Mouse (Mus musculus) erythroblast, embryonic 14.5 days (primary cell): Measurements from ENCODE around the gene Zmym3. TPM values are rescaled to one million over a fixed set of nuclear protein-coding genes. Genes with fewer than 3 reads are reported as not detected.

ENCODE experiments used
- H3K27me3 ChIP-seq: 2 replicates; pipeline ENCODE4 v1.6.1; 2012; ENCODE audit warnings: inconsistent platforms; ENCODE audit not compliant: control insufficient read depth
- H3K36me3 ChIP-seq: 2 replicates; pipeline ENCODE4 v1.6.1; 2012; ENCODE audit warnings: mild to moderate bottlenecking, inconsistent platforms; ENCODE audit not compliant: control insufficient read depth
- H3K4me1 ChIP-seq: 2 replicates; pipeline ENCODE4 v1.6.1; 2012; ENCODE audit warnings: inconsistent platforms; ENCODE audit not compliant: control insufficient read depth
- H3K4me3 ChIP-seq: replicated peaks from 2 replicates; pipeline ENCODE3; 2012; ENCODE audit warnings: moderate library complexity, mild to moderate bottlenecking, inconsistent platforms
- H3K9me3 ChIP-seq: 2 replicates; pipeline ENCODE4 v1.6.1; 2012; ENCODE audit warnings: low read length, inconsistent platforms, mixed read lengths; ENCODE audit not compliant: control insufficient read depth
- GATA1 ChIP-seq: IDR thresholded peaks from 2 replicates; pipeline ENCODE4 v1.6.1; 2012; ENCODE audit warnings: low read length, inconsistent platforms, mixed read lengths
- TAL1 ChIP-seq: IDR thresholded peaks from 3 replicates; pipeline ENCODE4 v1.6.1; 2012; ENCODE audit warnings: low read length, inconsistent platforms, mixed read lengths
- polyA plus RNA-seq: library from polyadenylated mRNA; stranded (reverse); fragments of >175 nt; gene quantifications from 2 replicates; pipeline ENCODE4 v1.2.3, GENCODE M21; 2012

The Zmym3 gene
- polyA plus RNA-seq, 1 experiment: 0.71 TPM

DNA sequence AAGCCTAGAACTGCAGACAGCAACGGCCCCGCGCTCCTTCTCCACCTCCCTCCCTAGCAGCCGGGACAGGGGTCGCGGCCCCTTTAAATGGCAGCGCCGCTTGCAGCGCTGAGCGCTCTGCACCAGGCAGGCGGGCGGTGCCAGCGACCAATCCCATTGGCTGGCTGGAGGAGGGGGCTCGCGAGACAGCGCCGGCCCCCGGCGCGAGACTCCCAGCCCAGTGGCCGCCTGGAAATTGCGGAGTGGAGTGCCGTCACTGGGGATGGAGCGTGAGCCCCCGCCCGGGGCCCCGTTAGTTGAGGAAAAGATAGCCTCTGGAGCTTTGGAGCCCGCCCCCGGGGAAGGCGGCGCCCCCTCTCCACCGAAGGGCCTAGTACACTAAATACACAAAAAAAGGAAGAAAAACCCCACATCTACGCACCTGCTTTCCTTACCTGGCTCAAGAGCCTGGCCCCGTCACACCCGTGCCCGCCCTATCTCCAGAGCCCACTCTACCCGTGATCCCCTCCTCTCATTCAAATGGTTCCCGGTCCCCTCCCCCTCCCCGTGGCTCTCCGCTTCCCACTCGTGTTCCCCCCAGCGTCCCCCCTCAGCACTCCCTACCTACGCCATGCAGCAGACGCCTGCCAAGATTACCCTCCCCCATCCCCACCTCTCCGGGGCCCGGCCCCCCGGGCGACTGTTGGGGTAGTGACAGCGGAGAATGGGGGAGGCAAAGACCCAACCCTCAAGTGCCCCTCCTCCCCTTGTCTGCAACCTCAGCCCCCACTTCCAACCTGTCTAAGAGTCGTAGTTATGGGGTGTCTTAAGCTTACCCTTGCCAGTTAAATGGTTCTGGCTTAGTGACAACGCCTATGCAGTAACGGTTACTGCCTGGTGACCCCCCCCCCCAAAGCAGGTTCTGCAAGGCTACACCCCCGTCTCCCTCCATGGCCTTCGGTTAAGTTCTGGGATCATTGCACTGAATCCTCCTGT is 637 bp downstream of the Zmym3 start:
- Histone ChIP-seq H3K36me3 (peaks cover 1% of the 10 kb centered on the region; the same call in 1 of the 2 replicates), H3K27me3 (0 out of 2 replicates have a peak, but pooled peaks cover 2% of the 10 kb centered on the region), H3K4me3 (peak overlapping the region; percentile 67), H3K4me1 (peaks cover 21% of the 10 kb centered on the region), H3K9me3 (no peaks in the 10 kb centered on the region)
- TF ChIP-seq GATA1 (no peak), TAL1 (no peak)

DNA sequence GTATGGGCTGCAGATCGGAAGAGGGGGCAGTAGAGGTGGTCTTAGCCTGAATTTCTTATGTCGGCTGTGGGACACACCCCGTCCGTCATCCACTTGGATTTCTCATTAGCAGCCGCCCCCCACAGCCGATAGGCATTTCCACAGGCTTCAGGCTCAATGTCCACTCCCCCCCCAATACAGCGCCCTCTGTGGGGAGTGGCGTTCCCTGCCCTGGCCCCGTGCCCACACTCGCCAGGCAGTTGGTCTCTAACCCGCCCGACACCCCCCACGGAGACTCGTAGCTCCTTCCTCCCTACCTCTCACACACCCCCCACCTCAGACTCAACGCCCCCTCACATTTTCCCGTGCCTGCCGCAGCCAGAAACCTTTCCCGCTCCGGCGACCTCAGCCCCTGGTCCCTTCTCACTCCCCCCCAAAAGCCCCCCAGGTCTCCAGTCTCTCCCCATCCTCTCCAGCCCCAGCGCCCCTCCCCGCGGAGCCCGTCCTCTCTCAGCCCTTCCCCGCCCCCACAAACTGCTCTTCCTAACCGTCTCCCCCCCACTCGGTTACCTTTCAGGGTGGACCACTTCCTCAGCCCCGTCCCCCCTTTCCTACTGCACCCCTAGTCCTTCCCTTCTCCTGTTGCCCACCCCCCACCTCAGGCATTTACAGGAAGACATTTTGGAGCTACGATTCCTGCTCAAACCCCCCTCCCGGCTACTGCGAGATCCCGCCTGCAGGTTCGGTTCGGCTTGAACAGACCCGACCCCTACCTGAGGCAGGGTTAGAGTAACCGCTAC is 1.5 kb downstream of the Zmym3 start:
- H3K4me3 ChIP-seq: peak overlapping the region; percentile 67
- peaks cover 21% of the 10 kb centered on the region for H3K4me1 ChIP-seq

DNA sequence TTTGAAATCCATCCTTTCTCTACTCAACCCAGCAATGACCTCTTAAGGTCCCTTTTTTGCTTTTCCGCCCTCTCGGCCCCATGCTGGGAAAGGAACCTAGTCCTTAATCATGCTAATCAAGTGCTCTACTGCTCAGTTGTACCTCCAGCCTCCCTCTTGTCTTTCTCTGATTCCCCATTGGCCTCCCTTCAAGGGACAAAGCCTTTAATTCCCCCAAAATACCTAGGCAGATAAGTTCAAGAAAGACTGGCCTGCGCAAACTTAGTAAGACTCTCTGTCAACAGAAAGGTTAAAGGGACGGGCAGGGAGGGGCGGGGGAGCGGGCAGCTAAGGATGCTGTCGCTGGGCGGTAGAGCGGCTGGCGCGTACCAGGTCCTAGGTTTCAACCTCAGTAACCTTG is 24.2 kb downstream of the Zmym3 start:
- Histone ChIP-seq H3K9me3 (no peaks in the 10 kb centered on the region), H3K27me3 (peaks cover 22% of the 10 kb centered on the region), H3K4me3 (no peak overlapping the region), H3K4me1 (no peaks in the 10 kb centered on the region), H3K36me3 (no peaks in the 10 kb centered on the region)
- TF ChIP-seq GATA1 (no peak), TAL1 (no peak)

More for the DNA sequence above, 1.5 kb downstream of the Zmym3 start:
- no peaks in the 10 kb centered on the region for H3K9me3 ChIP-seq
- peaks cover 4% of the 10 kb centered on the region; the same call in 1 of the 2 replicates for H3K36me3 ChIP-seq
- TF ChIP-seq GATA1: no peak
- no peak for TF ChIP-seq TAL1
- 0 out of 2 replicates have a peak, but pooled peaks cover 2% of the 10 kb centered on the region for H3K27me3 ChIP-seq

DNA sequence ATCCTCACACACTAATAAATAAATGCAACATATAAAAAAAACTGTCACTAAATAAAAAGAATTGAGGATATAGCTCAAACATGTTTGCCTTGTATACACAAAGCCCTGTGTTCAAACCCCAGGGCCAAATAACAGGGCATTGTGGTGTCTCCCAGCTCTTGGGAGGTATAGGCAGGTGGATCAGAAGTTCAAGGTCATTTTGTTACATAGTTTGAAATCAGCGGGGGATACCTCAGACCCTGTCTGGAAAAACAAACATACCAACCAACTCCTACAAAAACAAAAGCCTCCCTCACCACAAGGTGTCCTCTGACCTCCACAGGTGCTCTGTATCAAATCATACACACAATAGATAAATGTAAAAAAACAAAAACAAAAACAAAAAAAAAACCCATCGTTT is 26.3 kb downstream of the Zmym3 start:
- no peak for TF ChIP-seq TAL1
- no peak for TF ChIP-seq GATA1
- peaks cover 22% of the 10 kb centered on the region for H3K27me3 ChIP-seq
- H3K36me3 ChIP-seq: no peaks in the 10 kb centered on the region
- H3K4me3 ChIP-seq: no peak overlapping the region
- no peaks in the 10 kb centered on the region for H3K9me3 ChIP-seq
- no peaks in the 10 kb centered on the region for H3K4me1 ChIP-seq

DNA sequence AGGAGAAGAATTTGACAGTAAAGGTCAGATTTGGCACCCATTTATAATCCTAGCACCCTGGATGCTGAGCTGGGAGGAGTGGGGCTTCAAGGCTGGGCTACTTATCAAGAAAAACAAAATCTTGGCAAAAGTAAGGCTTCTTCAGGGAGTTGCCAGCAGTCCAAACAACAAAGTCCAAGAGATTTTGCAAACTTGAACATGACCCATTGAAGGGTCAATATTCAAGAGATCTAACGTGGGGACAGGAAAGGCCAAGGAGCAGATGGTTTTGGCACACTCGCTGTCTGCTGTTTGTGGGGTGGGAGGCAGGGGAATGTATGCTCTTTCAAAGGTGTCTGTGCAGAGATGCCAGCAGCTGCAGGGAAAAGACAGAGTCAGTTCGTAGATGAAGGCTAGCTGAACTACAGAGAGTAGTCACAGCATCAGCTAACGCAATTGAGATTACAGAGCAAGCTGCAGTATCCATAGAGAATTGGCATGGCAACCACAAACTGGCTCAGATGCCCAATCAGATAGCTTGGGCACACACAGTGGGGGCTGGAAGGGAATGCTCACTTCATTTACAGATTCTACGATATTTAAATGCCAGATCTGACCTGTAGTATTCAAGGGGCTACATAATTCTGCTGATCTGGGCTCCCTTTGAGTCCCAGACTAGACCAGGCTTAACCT is 31.6 kb downstream of the Zmym3 start:
- Histone ChIP-seq H3K4me3 (no peak overlapping the region), H3K27me3 (peaks cover 32% of the 10 kb centered on the region), H3K36me3 (no peaks in the 10 kb centered on the region; the same call in 1 of the 2 replicates), H3K4me1 (no peaks in the 10 kb centered on the region), H3K9me3 (peaks cover under 1% of the 10 kb centered on the region)
- TF ChIP-seq TAL1: no peak
- no peak for TF ChIP-seq GATA1

DNA sequence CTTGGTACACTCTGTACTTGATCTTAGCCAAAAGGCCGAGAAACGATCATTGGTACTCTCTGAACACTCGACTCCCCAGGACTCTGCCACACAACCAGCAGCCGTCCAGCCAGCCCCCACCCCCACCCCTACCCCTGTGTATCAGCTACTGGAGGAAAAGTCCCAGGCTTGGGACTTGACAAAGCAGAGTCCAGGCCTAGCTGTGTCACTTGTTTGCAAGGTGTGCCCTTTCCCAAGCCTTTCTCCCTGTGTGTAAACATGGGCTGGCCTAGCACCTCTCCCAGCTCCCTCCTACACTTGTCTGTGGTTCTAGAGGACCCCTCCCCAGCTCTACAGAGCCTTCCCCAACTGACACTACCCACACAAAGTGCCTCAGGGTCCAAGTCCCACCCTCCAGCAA is 34.4 kb downstream of the Zmym3 start:
- H3K9me3 ChIP-seq: peaks cover 3% of the 10 kb centered on the region
- H3K27me3 ChIP-seq: peaks cover 55% of the 10 kb centered on the region
- no peaks in the 10 kb centered on the region; the same call in 1 of the 2 replicates for H3K36me3 ChIP-seq
- TF ChIP-seq GATA1: no peak
- no peak for TF ChIP-seq TAL1
- no peaks in the 10 kb centered on the region for H3K4me1 ChIP-seq
- H3K4me3 ChIP-seq: no peak overlapping the region

DNA sequence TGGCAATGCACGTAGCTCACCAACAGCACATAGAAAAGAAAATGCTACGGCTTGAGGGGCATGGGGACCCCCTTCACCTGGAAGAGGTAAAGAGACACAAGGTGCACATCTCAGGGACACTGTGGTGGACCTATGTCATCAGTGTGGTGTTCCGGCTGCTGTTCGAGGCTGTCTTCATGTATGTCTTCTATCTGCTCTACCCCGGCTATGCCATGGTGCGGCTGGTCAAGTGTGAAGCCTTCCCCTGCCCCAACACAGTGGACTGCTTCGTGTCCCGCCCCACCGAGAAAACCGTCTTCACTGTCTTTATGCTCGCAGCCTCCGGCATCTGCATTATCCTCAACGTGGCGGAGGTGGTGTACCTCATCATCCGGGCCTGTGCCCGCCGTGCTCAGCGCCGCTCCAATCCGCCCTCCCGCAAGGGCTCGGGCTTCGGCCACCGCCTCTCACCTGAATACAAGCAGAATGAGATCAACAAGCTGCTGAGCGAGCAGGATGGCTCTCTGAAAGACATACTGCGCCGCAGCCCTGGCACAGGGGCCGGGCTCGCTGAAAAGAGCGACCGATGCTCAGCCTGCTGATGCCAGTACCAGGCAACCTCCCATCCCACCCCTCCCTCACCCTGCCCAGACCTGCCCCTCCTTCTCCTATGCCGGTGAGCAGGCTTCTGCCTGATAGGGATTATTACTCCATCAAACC is 36.1 kb downstream of the Zmym3 start:
- Histone ChIP-seq H3K36me3 (no peaks in the 10 kb centered on the region; the same call in 1 of the 2 replicates), H3K9me3 (peaks cover 3% of the 10 kb centered on the region), H3K4me3 (no peak overlapping the region), H3K4me1 (no peaks in the 10 kb centered on the region), H3K27me3 (peaks cover 55% of the 10 kb centered on the region)
- no peak for TF ChIP-seq TAL1
- no peak for TF ChIP-seq GATA1

DNA sequence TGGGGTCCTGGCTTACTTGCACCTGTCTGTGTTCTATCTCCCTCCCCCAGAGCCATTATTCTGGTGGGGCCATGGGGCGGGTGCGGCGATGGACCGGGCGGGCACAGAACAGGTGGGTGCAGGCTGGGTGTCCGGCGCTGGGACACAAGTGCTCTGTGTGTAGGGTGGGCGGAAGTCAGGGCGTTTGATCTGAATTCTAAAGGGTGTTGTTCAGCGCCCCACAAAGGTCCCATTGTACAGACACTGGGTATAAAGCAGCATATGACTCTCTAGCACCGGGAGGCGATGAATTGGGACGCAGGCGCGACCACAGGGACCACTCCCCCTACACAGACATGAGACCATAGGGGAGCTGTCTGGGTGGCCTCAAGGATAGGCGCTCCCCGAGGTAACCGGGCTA is 37.2 kb downstream of the Zmym3 start:
- H3K4me1 ChIP-seq: no peaks in the 10 kb centered on the region
- H3K27me3 ChIP-seq: peaks cover 53% of the 10 kb centered on the region
- no peak overlapping the region for H3K4me3 ChIP-seq
- no peaks in the 10 kb centered on the region; the same call in 1 of the 2 replicates for H3K36me3 ChIP-seq
- TF ChIP-seq TAL1: no peak
- no peak for TF ChIP-seq GATA1
- peaks cover 3% of the 10 kb centered on the region for H3K9me3 ChIP-seq
